Mouse (Mus musculus) bone marrow, adult 2 months (tissue): ENCODE measurements around the gene Slc2a6.

ENCODE experiments used
- CTCF ChIP-seq: fragments of 200-500 bp; IDR thresholded peaks from 2 replicates; pipeline ENCODE4 v1.5.1; 2011; ENCODE audit warnings: low read length, control low read depth; ENCODE audit not compliant: control insufficient read depth, insufficient read depth
- POLR2A ChIP-seq: fragments of 200-500 bp; IDR thresholded peaks from 2 replicates; pipeline ENCODE4 v1.6.1; 2011; ENCODE audit warnings: low read depth, mild to moderate bottlenecking, control low read depth, low read length, borderline replicate concordance; ENCODE audit not compliant: control insufficient read depth

DNA sequence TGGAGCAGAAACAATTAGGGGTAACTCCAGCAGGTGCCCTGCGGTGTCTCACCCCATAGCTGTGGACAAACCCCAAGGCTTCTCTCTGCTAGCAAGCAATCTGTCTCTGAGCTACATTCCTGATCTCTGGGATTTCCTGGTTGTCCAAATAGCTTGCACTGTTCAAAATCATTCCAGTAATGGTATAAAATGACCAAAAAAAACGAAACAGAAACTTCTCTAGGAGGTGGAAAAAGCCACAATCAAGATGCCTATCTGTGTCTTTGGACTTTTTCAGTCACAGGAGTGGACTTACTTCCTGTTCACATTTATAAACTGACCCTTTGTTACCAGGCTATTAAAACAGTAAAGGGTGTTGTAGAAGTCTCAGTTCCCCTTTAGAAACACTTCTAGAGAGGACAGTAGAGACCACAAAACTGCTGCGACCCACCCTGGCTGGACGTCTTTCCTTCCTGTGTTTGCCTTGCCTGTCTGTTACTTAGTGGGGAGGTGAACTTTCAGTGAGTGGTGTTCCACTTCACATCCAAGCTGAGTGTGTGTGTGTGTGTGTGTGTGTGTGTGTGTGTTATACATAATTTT lies 728 bp upstream of the Slc2a6 start:
- no peak for TF ChIP-seq CTCF
- TF ChIP-seq POLR2A, result no peak
